Mouse (Mus musculus): ENCODE data around the gene Zfhx3. TPM values are rescaled to one million over a fixed set of nuclear protein-coding genes. Genes with fewer than 3 reads are reported as not detected.

Zfhx3 gene
- total RNA-seq, 2 experiments from 2014 or later, result 4.8 to 8.2 TPM

GRCm38 (mm10) chr8:108348776-108349175, 406.3 kb downstream of the Zfhx3 start:
- no peak for DNase-seq (ENCODE audit: low spot score in 2 of 2)

GRCm38 (mm10) chr8:108355119-108355777, 412.8 kb downstream of the Zfhx3 start:
- no peak for DNase-seq (ENCODE audit: low spot score in 2 of 2)

- DNase-seq (ENCODE audit: low spot score in 2 of 2), result no peak
Measured at GRCm38 (mm10) chr8:108361402-108361801, 419.0 kb downstream of the Zfhx3 start.

- DNase-seq (ENCODE audit: low spot score in 2 of 2), result no peak
Measured at GRCm38 (mm10) chr8:108362421-108362820, 420.0 kb downstream of the Zfhx3 start.

GRCm38 (mm10) chr8:108363435-108363834, 421.0 kb downstream of the Zfhx3 start:
- DNase-seq (ENCODE audit: low spot score in 2 of 2), result no peak

GRCm38 (mm10) chr8:108363856-108364255, 421.4 kb downstream of the Zfhx3 start:
- no peak for DNase-seq (ENCODE audit: low spot score in 2 of 2)

GRCm38 (mm10) chr8:108369081-108369480, 426.6 kb downstream of the Zfhx3 start:
- peak in 1 of 2 experiments; percentile 33 for DNase-seq (ENCODE audit: low spot score in 2 of 2)

- no peak for DNase-seq (ENCODE audit: low spot score in 2 of 2)
Measured at GRCm38 (mm10) chr8:108370731-108371130, 428.3 kb downstream of the Zfhx3 start.

GRCm38 (mm10) chr8:108373046-108373445, 430.6 kb downstream of the Zfhx3 start:
- DNase-seq (ENCODE audit: low spot score in 2 of 2), result no peak

- no peak for DNase-seq (ENCODE audit: low spot score in 2 of 2)
Measured at GRCm38 (mm10) chr8:108378036-108378435, 435.6 kb downstream of the Zfhx3 start.

- DNase-seq (ENCODE audit: low spot score in 2 of 2), result no peak
Measured at GRCm38 (mm10) chr8:108383121-108383520, 440.7 kb downstream of the Zfhx3 start.

GRCm38 (mm10) chr8:108387160-108387912, 444.9 kb downstream of the Zfhx3 start:
- peak in 1 of 2 experiments; percentile 29 for DNase-seq (ENCODE audit: low spot score in 2 of 2)

- no peak for DNase-seq (ENCODE audit: low spot score in 2 of 2)
Measured at GRCm38 (mm10) chr8:108387913-108388274, 445.4 kb downstream of the Zfhx3 start.

- DNase-seq (ENCODE audit: low spot score in 2 of 2), result no peak
Measured at GRCm38 (mm10) chr8:108392909-108393308, 450.5 kb downstream of the Zfhx3 start.

GRCm38 (mm10) chr8:108402149-108402548, 459.7 kb downstream of the Zfhx3 start:
- DNase-seq (ENCODE audit: low spot score in 2 of 2), result no peak

GRCm38 (mm10) chr8:108406716-108407494, 464.5 kb downstream of the Zfhx3 start:
- peak; percentile 18 to 34 for DNase-seq (ENCODE audit: low spot score in 2 of 2)

- DNase-seq (ENCODE audit: low spot score in 2 of 2), result peak; percentile 17 to 45
Measured at GRCm38 (mm10) chr8:108419162-108419844, 476.9 kb downstream of the Zfhx3 start.

GRCm38 (mm10) chr8:108422521-108422920, 480.1 kb downstream of the Zfhx3 start:
- no peak for DNase-seq (ENCODE audit: low spot score in 2 of 2)

- DNase-seq (ENCODE audit: low spot score in 2 of 2), result peak in 1 of 2 experiments; percentile 9
Measured at GRCm38 (mm10) chr8:108424337-108424736, 481.9 kb downstream of the Zfhx3 start.

GRCm38 (mm10) chr8:108433321-108433720, 490.9 kb downstream of the Zfhx3 start:
- DNase-seq (ENCODE audit: low spot score in 2 of 2), result no peak

- DNase-seq (ENCODE audit: low spot score in 2 of 2), result no peak
Measured at GRCm38 (mm10) chr8:108434510-108434909, 492.1 kb downstream of the Zfhx3 start.

Data from layer of hippocampus, postnatal 14 days (tissue).